Mouse (Mus musculus) skeletal muscle tissue, adult 2 months (tissue): ENCODE results near the gene Gipc3.

ENCODE experiments used
- DNase-seq: peaks from one replicate; pipeline ENCODE4 v3.0.0-alpha.2; 2012; ENCODE audit warnings: low read depth, low spot score

Gene Gipc3

DNA sequence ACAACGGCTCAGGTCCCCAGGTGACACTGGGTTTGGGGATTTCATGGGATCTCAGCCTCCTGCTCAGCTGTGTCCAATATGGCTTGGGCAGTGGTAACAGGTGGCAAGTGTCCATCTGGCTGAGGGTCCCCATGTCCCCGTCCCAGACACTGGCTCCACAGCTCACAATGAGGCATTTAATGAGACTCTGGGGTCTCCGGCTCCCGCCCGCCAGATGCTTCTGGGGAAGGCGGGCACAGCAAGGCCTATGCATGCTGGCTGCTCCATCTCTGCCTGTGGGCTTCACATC lies 24.1 kb upstream of the Gipc3 start:
- no peak for DNase-seq

DNA sequence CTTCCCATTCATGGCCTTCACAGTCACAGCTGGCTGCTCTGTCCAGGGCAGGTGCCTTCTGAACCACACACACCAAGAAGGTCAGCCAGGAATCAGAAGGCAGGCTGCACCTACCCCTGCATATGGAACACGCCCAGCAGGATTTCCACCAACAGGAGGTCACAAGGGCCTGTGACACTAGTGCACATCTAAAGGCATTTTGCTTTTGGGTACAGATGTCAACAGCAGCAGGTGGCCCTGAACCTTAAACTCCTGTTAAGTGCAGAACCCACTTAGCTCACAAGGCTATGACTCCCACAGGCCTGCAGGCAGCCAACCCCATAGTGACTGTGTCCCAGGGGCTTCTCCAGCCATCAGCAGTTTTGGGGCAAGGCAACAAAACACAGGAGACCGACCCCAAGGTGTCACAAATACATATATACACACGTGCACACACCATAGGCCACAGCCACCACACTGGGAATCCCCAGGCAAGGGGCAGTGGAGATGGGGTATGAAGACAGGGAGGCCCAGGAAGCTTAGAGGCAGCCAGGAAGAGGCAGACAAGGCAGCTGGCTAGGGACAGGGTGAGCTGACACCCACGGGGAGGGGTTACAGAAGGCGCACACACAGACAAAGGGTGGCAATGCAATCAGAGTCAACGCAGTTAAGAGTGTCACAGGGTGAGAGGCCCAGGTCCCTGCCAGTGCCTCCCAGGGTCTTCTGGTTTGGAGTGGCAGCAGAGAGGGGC lies 23.6 kb upstream of the Gipc3 start:
- DNase-seq = no peak

DNA sequence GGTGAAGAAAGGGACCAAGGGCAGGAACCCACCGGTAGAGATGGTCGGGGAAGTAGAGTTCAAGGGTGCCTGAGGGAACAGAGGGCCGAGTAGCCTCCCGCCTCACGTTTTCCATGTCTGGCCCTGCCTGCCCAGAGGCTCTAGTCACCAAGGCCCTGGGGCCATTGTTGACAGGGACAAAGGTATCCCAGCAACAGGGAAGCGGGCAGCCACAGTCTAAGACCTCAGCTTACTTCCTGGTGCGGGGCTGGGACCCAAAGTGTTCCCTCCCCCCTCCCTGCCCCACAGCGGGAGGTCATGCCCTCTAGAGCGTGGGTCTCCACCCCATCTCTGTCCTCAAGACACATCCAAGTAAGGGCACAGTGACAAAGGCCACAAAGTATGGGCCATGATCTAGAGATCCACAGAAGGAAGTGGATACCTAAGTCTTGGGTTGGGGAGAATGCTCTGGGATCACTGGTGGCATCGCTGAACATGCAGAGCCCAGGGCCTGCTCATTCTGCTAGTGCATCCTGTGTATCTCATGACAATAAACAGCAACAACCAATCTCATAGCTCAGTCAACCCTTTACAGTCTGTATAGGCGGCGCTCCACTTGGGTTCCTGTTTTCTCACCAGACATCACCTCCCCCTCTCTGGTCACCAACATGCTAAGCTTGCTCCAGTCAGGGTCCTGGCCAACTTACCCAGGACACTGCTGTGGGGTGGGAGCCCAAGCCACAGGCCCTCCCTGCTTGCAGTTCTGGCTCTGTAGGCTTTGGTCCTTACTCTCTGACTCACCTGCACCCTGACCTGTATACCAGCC lies 22.8 kb upstream of the Gipc3 start, which contains the start of gene 4930404N11Rik:
Gene 4930404N11Rik (minus strand): TSS at position 145 of the 805 bp plus-strand sequence.
- DNase-seq = no peak

- DNase-seq = no peak
Observed at GRCm38 (mm10) chr10:81365073-81365472, 22.0 kb upstream of the Gipc3 start.

DNA sequence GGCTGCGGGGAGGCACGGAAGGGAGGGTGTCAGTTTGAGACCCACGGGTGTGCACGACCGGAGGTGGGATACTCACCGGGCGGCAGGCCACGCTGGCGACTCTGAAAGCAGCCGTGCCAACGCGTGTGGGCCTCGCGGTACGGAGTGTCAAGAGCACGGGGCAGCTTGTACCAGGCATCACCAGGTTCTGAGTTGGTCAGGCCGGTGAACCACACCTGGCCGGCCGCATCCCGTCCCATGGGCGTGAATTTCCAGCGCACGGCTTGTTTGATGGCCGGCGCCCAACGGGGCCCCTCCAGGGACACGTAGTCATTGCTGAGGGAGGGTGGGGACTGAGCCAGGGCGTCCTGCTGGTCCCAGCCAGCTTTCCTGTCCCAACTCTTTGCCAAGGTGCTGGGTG lies 21.6 kb upstream of the Gipc3 start:
- DNase-seq = no peak

DNA sequence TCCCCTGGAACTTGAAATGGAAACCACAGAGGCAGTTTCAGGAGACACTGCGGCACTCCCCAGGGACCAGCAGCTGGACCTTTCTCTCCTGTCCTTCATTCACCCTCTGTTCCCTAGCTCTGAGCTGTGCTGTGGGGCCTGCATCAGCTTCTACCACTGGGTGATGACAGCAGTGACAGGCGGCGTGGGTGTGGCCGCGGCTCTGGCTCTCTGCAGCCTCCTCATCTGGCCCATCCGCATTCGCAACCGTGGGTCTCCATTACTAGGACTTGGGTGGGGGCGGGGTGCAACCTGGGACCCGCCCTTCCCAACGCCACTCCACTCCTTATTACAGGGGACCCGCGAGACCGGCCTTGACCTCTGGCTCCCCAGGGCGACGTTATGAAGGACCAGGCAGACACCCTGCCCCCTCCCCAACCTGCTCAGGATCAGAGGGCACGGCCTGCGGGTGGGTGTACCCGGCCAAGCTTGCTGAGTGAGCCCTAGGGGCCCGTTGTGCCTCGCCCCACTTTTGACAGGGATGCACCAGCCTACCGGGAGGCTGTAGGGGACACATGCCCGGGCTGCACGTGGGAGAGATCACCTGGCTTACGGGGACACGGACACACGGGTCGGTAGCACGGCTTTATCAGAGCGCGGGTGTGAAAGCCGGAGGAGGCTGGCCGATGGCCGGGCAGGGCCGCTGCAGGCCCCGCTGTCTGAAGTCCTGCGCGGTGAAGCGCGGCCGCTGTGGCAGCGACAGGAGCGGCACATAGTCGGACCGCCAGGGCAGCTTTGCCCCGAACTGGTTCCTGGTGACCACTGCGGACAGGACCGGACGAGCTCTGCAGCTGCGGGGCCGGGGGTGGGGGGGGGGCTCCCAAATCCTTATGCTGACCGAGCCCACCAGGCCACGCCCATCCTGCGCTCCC lies 20.6 kb upstream of the Gipc3 start:
- no peak for DNase-seq

- no peak for DNase-seq
Observed at GRCm38 (mm10) chr10:81362336-81362949, 19.4 kb upstream of the Gipc3 start.

- DNase-seq = no peak
Observed at GRCm38 (mm10) chr10:81360721-81361120, 17.7 kb upstream of the Gipc3 start.

GRCm38 (mm10) chr10:81358841-81359240 lies 15.8 kb upstream of the Gipc3 start:
- DNase-seq = no peak

- no peak for DNase-seq
Observed at GRCm38 (mm10) chr10:81358209-81358608, 15.1 kb upstream of the Gipc3 start.

DNA sequence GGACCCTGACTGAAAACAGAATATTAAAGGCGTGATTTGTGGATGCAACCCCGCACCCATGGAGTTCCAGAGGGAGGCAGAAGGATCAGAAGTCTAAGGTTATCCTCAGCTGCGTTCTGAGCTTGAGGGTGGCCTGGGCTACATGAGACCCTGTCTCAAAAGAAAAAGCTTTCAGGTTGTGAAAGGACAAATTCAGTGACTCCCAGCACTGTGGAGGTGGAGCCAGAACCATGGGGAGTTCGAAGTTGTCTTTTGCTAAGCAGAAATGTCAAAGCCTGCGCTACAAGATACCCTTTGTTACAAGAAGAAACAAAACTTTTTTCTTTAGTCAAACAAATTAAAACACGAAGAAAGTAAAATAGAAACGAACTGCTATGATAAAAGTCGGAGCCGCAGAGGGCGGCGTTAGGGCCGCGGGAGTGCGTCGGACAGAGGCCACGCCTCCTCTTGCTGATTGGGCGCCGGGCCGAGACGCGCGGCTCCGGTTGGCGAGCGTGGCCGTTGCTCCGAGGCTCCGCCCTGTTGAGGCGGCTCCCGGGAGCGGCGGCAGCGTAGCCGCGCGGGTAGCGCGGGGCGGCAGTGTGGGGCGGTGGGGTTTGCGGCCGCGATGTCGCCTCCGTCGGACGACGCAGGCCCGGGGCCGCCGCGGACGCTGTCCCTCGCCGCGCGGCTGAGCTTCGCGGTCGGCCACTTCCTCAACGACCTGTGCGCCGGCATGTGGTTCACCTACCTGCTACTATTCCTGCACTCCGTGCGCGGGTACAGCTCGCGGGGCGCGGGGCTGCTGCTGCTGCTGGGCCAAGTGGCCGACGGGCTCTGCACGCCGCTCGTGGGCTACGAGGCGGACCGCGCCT lies 14.2 kb upstream of the Gipc3 start, which contains the start of gene Mfsd12:
Gene Mfsd12 (plus strand): TSS at position 501 of the 854 bp plus-strand sequence.
- peak; percentile 84 for DNase-seq

DNA sequence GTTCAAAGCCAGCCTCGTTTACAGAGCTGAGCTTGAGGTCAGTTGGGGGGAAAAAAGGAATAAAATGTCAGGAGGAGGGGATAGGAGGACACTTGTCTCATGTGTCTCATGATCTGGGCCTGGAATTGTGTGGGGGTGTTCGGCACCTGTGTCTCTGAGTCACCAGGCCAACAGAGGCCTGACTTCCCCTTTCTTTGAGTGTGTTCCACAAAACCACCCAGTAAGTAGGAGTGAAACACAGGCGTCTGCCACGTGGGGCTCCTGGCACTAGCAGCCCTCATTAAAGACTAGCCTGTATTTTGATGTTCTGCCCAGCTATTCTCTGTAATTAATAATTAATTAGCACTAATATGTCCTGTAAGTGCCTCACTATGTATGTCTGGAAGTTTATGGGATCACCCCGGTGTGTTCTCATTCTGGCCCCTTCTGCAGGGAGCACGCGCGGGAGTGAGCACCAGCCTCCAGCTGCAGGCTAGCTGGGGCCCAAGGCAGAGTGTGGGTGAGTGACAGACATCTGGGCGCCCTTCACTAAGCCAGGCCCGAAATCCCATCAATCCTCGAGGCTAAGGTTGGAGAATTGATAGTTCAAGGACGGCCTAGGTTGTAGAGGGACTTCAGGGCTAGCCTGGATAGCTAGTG lies 13.4 kb upstream of the Gipc3 start:
- no peak for DNase-seq

GRCm38 (mm10) chr10:81355533-81355932 lies 12.5 kb upstream of the Gipc3 start:
- no peak for DNase-seq

GRCm38 (mm10) chr10:81354738-81355477 lies 11.8 kb upstream of the Gipc3 start:
- no peak for DNase-seq

DNA sequence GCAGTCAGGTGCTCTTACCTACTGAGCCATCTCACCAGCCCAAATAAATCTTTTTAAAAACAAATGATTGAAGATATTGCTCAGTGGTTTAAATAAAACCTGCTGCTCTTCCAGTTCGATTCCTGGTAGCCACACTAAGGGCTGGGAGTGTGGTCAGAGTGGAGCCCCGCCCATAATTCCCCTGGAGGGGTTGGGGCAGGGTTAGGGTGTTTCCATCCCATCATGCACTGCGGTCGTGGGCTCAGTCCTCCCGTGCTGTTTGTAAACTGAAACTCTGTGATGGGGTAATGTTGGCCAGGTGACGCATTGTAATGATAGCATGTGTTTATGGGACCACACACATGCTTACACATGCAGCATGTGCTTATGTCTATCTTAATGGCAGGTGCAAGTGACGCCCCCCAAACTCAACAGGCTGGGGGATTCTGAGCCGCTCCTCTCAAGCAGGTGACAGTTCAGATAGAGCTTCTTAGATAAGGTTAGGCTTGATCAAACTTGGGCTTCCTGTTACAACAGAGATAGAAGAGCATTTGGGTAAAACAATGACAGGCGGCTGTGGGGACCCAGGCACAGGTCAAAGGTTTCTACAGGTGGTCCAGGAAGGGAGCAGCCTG lies 8.7 kb upstream of the Gipc3 start:
- no peak for DNase-seq

DNA sequence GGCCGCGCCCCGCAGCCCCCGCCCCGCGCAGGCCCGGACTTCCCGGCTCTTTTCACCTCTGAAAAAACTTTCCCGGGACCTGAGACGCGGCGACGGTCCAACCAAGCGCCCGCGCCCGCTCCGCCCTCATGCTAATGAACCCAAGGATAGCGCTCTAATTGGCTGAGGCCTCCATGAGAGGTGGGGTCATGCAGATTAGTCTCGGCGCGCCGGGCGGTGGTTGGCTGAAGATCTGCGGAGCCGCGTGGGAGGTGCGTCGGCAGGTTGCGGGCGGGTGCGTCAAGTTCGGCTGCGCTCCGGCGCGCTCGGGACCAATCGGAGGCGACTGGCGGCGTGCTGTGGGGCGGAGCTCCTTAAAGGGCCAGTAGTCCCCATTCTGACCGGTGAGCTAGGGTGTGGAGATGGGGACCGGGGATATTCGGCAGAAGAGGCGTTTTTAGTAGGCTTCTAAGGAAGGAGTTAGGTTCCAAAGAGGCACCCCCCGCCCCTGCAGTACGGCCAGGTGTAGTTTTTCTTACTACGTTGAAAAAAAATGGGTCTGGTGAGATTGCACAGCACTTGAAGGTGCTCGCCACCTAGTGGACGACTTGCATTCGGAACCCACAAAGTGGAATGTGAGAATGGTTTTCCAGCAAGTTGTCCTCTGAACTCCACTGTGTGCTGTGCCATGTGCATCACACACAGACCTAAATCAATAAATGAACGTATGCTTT lies 7.4 kb upstream of the Gipc3 start, which contains the start of gene Hmg20b:
Gene Hmg20b (minus strand): TSS at position 130 of the 713 bp plus-strand sequence.
- peak; percentile 97 for DNase-seq

GRCm38 (mm10) chr10:81349961-81350350 lies 6.9 kb upstream of the Gipc3 start:
- DNase-seq = no peak

DNA sequence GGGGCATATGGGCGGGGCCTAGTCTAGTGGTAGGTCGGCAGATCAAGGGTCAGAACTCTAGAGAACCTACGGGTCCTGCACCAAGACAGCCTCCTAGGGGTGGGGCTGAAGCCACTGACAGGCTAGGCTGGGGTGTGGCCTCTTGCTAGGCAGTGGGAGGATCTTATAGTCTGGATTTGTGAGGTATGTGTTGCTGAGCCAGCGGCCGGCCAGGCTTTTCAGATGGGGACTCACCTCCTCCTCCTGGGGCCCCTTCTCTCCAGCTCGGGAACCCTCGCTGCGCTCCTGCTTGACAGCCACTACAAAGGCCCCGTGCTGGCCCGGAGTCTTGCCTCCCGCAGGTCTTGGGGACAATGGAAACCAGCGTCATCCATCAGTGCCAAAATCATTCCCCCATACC lies 6.1 kb upstream of the Gipc3 start:
- DNase-seq = no peak
